Mouse (Mus musculus) heart, embryonic 16.5 days (tissue): ENCODE results near the gene Trim2. TPM values are rescaled to one million over a fixed set of nuclear protein-coding genes. Genes with fewer than 3 reads are reported as not detected.
A peak's percentile ranks its signal among the peaks of the same experiment; 100 is the strongest.

ENCODE experiments used
- ATAC-seq: fragments of 200-750 bp; cut with Nextera tagmentation; replicated peaks from 2 replicates; pipeline ENCODE4 v1.8.0; 2017; ENCODE audit warnings: moderate number of reproducible peaks; ENCODE audit not compliant: insufficient read depth, low FRiP score; ENCODE audit errors: extremely low read depth
- H3K27ac ChIP-seq: fragments of 300-500 bp; sonication (generic); 2 replicates; pipeline ENCODE4 v1.5.1; 2014; ENCODE audit warnings: mild to moderate bottlenecking, low read length, control low read depth, moderate library complexity
- H3K27me3 ChIP-seq: fragments of 300-500 bp; sonication (generic); 2 replicates; pipeline ENCODE4 v1.6.1; 2014; ENCODE audit warnings: low read length, mixed read lengths; ENCODE audit not compliant: control insufficient read depth, insufficient read depth
- H3K36me3 ChIP-seq: fragments of 300-500 bp; sonication (generic); 2 replicates; pipeline ENCODE4 v1.6.1; 2014; ENCODE audit not compliant: control insufficient read depth, insufficient read depth
- H3K4me1 ChIP-seq: fragments of 300-500 bp; sonication (generic); 2 replicates; pipeline ENCODE4 v1.6.1; 2014; ENCODE audit warnings: low read length, mixed read lengths; ENCODE audit not compliant: control insufficient read depth, insufficient read depth
- H3K4me2 ChIP-seq: fragments of 300-500 bp; sonication (generic); 2 replicates; pipeline ENCODE4 v1.6.1; 2014; ENCODE audit warnings: low read depth, mild to moderate bottlenecking, control low read depth, low read length
- H3K4me3 ChIP-seq: fragments of 300-500 bp; sonication (generic); 2 replicates; pipeline ENCODE4 v1.5.1; 2014; ENCODE audit warnings: mild to moderate bottlenecking, control low read depth, low read length
- H3K9ac ChIP-seq: fragments of 300-500 bp; sonication (generic); 2 replicates; pipeline ENCODE4 v1.6.1; 2014; ENCODE audit warnings: low read length, control low read depth
- H3K9me3 ChIP-seq: fragments of 300-500 bp; sonication (generic); replicated peaks from 2 replicates; pipeline ENCODE4 v1.6.1; 2016; ENCODE audit warnings: low read length; ENCODE audit not compliant: control insufficient read depth
- WGBS: fragments of 180-500 bp; shearing (Covaris S2); extraction: QIAGEN DNeasy Blood & Tissue Kit; methylation state at CpG from one replicate; pipeline ENCODE4 v1.1.7; 2014; 5-methylcytosine and 5-hydroxymethylcytosine counted together
- polyA plus RNA-seq: library from polyadenylated mRNA; unstranded; fragments of >200 nt; fragmentation: Nextera tagmentation; extraction: Ambion mirVana; gene quantifications from 2 replicates; pipeline ENCODE4 v1.2.1, GENCODE M21; 2015

The Trim2 gene
- polyA plus RNA-seq, 1 experiment from 2014 or later, result 8.7 TPM

DNA sequence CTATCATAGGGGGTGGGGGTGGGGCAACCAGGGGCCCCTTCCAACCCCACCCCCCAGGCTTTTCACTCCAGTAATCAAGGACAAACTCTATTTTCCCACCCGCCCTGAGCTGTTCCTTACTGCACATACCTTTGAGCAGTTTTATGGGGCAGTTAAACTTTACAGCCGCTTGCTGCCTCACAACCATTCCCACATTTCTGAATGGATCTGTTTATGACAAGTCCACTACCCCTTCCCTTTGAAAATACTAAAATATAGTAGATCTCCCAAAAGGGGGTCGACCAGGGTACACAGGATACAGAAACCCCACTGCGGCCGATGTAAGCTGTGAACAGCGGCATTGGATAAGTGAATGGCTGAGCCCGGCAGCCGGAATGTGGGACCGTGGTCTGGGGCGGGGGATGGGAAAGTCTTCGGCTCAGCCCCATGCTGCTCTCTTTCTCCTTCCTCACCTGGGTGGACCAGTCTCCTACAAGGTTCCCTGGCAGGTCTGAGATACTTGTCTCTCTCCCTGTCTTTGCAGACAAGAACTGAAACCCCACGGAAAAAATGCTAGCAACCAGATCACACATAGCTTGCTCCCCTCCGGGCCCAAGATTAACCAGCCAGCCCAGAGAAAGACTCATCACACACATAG, 36.6 kb downstream of the Trim2 start:
- Histone ChIP-seq H3K27me3 (peaks cover 10% of the 10 kb centered on the region), H3K9ac (no peak overlapping the region), H3K36me3 (no peaks in the 10 kb centered on the region), H3K4me3 (peak overlapping the region; percentile 11; the same call in 1 of the 2 replicates), H3K27ac (no peak overlapping the region), H3K4me2 (peak overlapping the region; percentile 46), H3K4me1 (peaks cover 13% of the 10 kb centered on the region), H3K9me3 (no peaks in the 10 kb centered on the region)
- 23% methylated on average over 13 of the region's 13 CpGs for WGBS
- no peak for ATAC-seq

DNA sequence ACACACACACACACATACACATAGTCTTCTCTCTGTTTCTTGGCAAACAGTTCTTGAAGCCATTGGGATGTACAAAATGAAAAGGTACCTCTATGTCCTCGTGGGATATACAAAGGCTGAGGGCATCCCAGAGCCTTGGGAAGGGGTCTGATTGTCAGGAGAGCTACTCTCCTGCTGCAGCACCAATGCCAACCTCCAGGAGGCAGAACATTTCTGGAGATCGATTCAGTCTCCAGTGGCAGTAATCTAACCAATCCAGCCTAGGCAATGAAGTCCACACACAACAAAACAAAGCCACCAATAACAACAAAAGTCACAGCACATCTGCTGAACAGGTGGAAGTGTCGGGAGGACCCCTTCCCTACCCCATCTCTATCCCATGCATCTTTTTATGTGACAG, 38.2 kb downstream of the Trim2 start:
- Histone ChIP-seq H3K27me3 (peaks cover 13% of the 10 kb centered on the region), H3K4me3 (no peak overlapping the region), H3K9ac (no peak overlapping the region), H3K4me2 (no peak overlapping the region), H3K9me3 (no peaks in the 10 kb centered on the region), H3K4me1 (peaks cover 8% of the 10 kb centered on the region), H3K27ac (no peak overlapping the region), H3K36me3 (no peaks in the 10 kb centered on the region)
- ATAC-seq, result no peak
- 54% methylated on average over 3 of the region's 3 CpGs for WGBS

DNA sequence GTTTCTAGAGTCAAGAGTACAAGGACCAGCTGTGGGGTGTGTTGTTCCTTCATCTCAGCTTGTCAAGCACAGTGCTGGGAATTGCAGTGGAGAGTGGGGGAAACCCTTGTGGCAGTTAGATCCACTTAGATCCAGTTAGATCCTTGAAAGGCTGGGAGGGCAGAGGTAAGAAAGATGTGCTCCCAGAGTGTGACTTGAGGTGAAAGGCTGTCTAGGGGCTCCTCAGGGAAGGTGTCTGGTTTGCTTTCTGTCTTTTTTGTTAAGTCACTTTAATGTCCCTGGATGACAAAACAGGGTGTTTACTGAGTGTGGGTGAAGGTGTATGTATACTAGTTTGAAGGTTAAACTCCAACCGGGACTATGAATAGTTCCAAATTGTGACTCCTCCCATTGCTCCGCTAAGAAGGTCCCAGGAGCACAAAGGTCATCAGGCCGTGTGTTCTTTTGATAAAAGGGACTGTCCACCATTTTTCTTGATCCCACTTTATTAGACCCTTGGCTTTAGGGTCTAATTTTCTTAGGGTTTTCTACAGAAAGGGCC, 40.2 kb downstream of the Trim2 start:
- WGBS, result 69% methylated on average over 3 of the region's 3 CpGs
- no peak overlapping the region for H3K9ac ChIP-seq
- H3K4me1 ChIP-seq, result peaks cover 8% of the 10 kb centered on the region
- H3K9me3 ChIP-seq, result no peaks in the 10 kb centered on the region
- H3K4me2 ChIP-seq, result no peak overlapping the region
- H3K4me3 ChIP-seq, result no peak overlapping the region
- H3K36me3 ChIP-seq, result no peaks in the 10 kb centered on the region
- H3K27ac ChIP-seq, result no peak overlapping the region
- no peak for ATAC-seq
- H3K27me3 ChIP-seq, result peaks cover 15% of the 10 kb centered on the region

DNA sequence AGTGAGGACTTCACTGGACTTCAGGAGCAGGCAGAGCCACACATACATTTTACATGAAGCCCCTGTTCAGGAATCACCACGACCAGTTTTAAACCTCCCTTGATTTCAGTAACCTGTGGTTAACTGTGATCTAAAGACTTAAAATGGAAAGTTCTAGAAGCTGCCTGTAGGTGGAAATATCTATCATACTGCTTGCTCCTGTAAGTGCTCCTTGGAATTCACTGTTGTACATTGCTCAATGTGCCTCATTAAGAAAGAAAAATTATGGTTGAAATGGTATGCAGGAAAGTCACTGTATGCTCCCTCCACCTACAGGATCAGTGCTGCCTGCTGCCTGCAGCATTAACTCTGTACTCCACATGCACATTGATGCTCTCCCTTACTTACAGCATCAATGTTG, 41.6 kb downstream of the Trim2 start:
- Histone ChIP-seq H3K27ac (no peak overlapping the region), H3K36me3 (no peaks in the 10 kb centered on the region), H3K27me3 (peaks cover 17% of the 10 kb centered on the region), H3K9ac (no peak overlapping the region), H3K4me1 (peaks cover 6% of the 10 kb centered on the region), H3K4me3 (no peak overlapping the region), H3K9me3 (no peaks in the 10 kb centered on the region), H3K4me2 (no peak overlapping the region)
- no peak for ATAC-seq
- 58% methylated on average over 1 of the region's 1 CpGs for WGBS

DNA sequence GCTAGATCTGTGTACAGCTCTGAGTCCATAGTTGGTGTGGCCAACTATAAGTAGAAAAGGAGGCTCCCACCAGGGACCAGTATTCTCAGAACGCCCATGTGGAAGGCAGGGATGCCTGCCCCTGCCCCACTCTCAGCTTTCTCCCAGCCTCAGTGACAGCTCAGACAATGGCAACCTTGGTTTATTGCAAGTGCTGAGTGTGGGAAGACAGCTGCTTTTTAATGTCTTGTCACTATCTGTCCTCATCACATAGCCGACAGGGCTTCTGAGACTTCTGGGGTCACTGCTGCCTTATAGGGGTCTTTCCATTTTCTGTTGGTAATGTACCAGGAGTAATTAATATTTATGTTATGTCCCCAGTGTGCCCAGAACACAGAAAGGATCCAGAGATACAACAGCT, 42.3 kb downstream of the Trim2 start:
- Histone ChIP-seq H3K4me1 (peaks cover 2% of the 10 kb centered on the region; the same call in 1 of the 2 replicates), H3K9ac (no peak overlapping the region), H3K9me3 (no peaks in the 10 kb centered on the region), H3K36me3 (no peaks in the 10 kb centered on the region), H3K4me3 (no peak overlapping the region), H3K27ac (no peak overlapping the region), H3K4me2 (no peak overlapping the region), H3K27me3 (peaks cover 15% of the 10 kb centered on the region)
- no peak for ATAC-seq
- 65% methylated on average over 2 of the region's 2 CpGs for WGBS

DNA sequence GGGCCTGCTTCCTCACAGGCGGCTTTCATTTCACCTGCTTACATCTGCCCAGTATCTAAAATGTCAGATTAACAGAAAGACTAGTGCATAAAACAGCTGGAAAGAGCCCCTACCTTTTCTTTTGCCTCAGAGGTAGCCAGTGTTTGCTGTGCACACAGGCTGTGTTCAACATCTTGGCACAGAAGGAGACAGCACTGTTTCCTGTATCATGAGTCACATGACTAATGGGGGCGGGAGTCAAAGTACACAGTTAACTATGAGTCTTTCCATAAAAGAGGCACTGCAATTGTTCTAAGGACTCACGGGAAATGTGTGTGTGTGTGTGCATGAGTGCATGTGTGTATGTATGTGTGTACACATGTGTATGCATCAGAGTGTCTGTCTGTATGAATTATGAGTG, 43.9 kb downstream of the Trim2 start:
- H3K9ac ChIP-seq, result no peak overlapping the region
- no peaks in the 10 kb centered on the region for H3K9me3 ChIP-seq
- 0 out of 2 replicates have a peak, but pooled peaks cover 7% of the 10 kb centered on the region for H3K27me3 ChIP-seq
- no peak overlapping the region for H3K4me2 ChIP-seq
- no peak overlapping the region for H3K4me3 ChIP-seq
- no peak for ATAC-seq
- H3K4me1 ChIP-seq, result peaks cover 5% of the 10 kb centered on the region; the same call in 1 of the 2 replicates
- no peaks in the 10 kb centered on the region for H3K36me3 ChIP-seq
- H3K27ac ChIP-seq, result no peak overlapping the region
- WGBS, result 76% methylated on average over 3 of the region's 3 CpGs

DNA sequence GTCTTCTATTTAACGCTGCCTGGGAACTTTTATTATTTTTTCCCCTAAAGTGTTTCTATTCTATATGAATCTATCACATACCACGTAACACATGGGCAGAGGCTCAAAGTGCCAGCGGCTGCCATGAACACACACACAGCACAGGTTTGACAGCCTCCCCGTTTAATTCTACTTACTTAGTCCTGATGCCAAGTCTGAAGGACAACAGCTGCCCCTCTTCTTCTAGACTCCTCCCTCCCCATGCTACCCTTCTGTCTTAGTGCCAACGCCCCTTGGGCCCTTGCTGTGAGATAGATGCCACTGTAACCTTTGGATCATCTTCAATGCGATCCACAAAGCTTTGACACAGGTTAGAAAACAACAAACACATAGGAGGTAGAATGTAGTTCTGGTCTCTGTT, 44.8 kb downstream of the Trim2 start:
- 0 out of 2 replicates have a peak, but pooled peaks cover 10% of the 10 kb centered on the region for H3K27me3 ChIP-seq
- H3K4me3 ChIP-seq, result no peak overlapping the region
- H3K9me3 ChIP-seq, result no peaks in the 10 kb centered on the region
- ATAC-seq, result no peak
- no peak overlapping the region for H3K4me2 ChIP-seq
- 88% methylated on average over 6 of the region's 6 CpGs for WGBS
- peaks cover 5% of the 10 kb centered on the region; the same call in 1 of the 2 replicates for H3K4me1 ChIP-seq
- no peaks in the 10 kb centered on the region for H3K36me3 ChIP-seq
- no peak overlapping the region for H3K9ac ChIP-seq
- no peak overlapping the region for H3K27ac ChIP-seq

DNA sequence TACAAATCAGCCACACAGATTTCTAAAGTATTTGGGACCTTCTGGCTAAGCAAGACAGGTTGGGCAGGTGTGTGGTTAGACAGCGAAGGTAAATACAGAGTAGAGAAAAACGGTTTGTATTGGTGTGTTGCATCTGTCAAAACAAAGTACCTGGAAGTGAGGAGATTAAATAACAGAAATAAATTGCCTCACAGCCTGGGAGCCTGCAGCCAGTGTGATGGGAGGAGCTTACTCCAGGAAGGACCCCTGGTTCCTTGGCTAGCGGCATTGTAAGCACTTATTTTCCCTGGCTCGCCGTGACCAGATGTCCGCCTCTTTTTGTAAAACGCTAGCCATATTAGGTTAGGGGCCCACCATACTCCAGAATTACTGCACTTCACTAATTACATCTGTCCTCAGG, 45.8 kb downstream of the Trim2 start:
- WGBS, result 59% methylated on average over 7 of the region's 7 CpGs
- H3K27me3 ChIP-seq, result 0 out of 2 replicates have a peak, but pooled peaks cover 10% of the 10 kb centered on the region
- no peak for ATAC-seq

DNA sequence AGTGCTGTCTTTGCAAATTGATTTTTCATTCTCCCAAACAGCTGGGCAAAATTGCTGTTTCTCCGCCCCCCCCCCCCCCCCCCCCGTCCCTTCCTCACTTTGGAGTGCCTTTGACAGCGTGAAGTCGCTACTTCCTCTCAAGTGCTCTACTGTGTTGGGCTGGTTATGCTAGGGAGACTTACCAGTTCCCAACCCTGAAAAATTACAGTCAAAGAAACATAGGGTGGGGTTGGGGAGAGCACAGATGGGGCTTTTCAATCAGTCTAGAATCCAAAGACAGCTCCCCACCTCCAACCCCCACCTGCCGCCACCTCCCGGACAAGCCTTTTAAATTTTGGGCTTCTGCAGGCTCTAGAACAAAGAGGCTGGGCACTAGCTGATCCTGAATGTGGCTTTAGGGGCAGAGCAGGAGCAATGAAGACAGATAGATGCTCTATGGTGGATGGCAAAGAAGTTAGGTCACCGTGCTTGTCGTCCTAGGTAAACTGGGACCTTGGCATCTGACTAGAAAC, 46.6 kb downstream of the Trim2 start:
- H3K4me3 ChIP-seq, result peak overlapping the region; percentile 73

More for the DNA sequence above, 45.8 kb downstream of the Trim2 start:
- H3K36me3 ChIP-seq, result no peaks in the 10 kb centered on the region
- no peak overlapping the region for H3K4me2 ChIP-seq
- no peaks in the 10 kb centered on the region for H3K9me3 ChIP-seq
- H3K4me3 ChIP-seq, result no peak overlapping the region
- peaks cover 5% of the 10 kb centered on the region; the same call in 1 of the 2 replicates for H3K4me1 ChIP-seq
- no peak overlapping the region for H3K27ac ChIP-seq
- no peak overlapping the region for H3K9ac ChIP-seq

More for the DNA sequence above, 46.6 kb downstream of the Trim2 start:
- Histone ChIP-seq H3K9ac (peak overlapping the region; percentile 79), H3K4me1 (peaks cover 5% of the 10 kb centered on the region; the same call in 1 of the 2 replicates), H3K36me3 (no peaks in the 10 kb centered on the region), H3K27ac (no peak overlapping the region), H3K27me3 (0 out of 2 replicates have a peak, but pooled peaks cover 10% of the 10 kb centered on the region), H3K4me2 (peak overlapping the region; percentile 97), H3K9me3 (no peaks in the 10 kb centered on the region)
- 10% methylated on average over 6 of the region's 8 CpGs for WGBS
- 0 out of 2 replicates have a peak, but pooled peaks have one; percentile 25 for ATAC-seq
